Comparison of ENCODE assay signal across 8 mouse cellular contexts in the genomic region with DNA sequence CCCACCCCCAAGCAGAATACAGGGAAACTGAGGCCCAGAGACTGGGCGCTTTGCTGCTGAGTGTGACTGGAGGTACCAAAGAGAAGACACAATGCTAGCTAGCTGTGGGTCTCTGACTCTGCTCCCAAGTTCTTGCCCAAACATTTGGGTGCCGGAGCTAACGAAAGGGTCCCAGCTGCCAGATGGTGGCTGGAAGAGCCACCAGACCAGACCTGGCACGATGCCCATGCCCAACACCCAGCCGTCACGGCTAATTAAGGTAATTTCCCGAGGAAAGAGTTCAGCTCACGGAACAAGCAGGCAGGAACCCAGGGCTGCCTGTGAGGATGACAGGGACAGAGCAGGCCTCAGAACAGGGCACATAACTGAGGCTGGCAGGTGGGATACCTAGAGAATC. TPM values are rescaled to one million over a fixed set of nuclear protein-coding genes. Genes with fewer than 3 reads are reported as not detected.
DNase-seq lines count a peak whose midpoint lies in the region; ATAC-seq and TF ChIP-seq lines count a peak whose summit lies in the region.

No protein-coding gene starts in this region.

- H3K27me3 ChIP-seq in heart, embryonic 11.5 days (ENCODE audit: control insufficient read depth, insufficient read depth, low read length), result peaks cover 97% of the 10 kb centered on the region
- peaks cover 4% of the 10 kb centered on the region; the same call in 1 of the 2 replicates for H3K27me3 ChIP-seq in hindbrain, embryonic 11.5 days (ENCODE audit: control insufficient read depth, insufficient read depth, low read length)
- peaks cover 34% of the 10 kb centered on the region for H3K27me3 ChIP-seq in midbrain, embryonic 12.5 days

- no peaks in the 10 kb centered on the region for H3K36me3 ChIP-seq in heart, embryonic 11.5 days (ENCODE audit: control insufficient read depth, insufficient read depth, low read length)
- no peaks in the 10 kb centered on the region for H3K36me3 ChIP-seq in hindbrain, embryonic 11.5 days (ENCODE audit: control insufficient read depth, insufficient read depth, low read length)
- 0 out of 2 replicates have a peak, but pooled peaks cover 3% of the 10 kb centered on the region for H3K36me3 ChIP-seq in midbrain, embryonic 12.5 days

- peak overlapping the region; percentile 14; the same call in 1 of the 2 replicates for H3K4me3 ChIP-seq in heart, embryonic 11.5 days (ENCODE audit: low read depth, low read length)
- H3K4me3 ChIP-seq in hindbrain, embryonic 11.5 days (ENCODE audit: low read depth, low read length), result peak overlapping the region; percentile 35
- peak overlapping the region; percentile 48 for H3K4me3 ChIP-seq in midbrain, embryonic 12.5 days
- no peak overlapping the region for H3K4me3 ChIP-seq in layer of hippocampus, adult 2 months

- no peak overlapping the region for H3K9ac ChIP-seq in heart, embryonic 11.5 days (ENCODE audit: low read depth, low read length)
- peak overlapping the region; percentile 70 for H3K9ac ChIP-seq in hindbrain, embryonic 11.5 days (ENCODE audit: low read depth, low read length)
- H3K9ac ChIP-seq in midbrain, embryonic 12.5 days (replicated peaks), result peak overlapping the region; percentile 65

- peaks cover 27% of the 10 kb centered on the region for H3K4me1 ChIP-seq in heart, embryonic 11.5 days (ENCODE audit: control insufficient read depth, insufficient read depth, low read length)
- H3K4me1 ChIP-seq in hindbrain, embryonic 11.5 days (replicated peaks; ENCODE audit: control insufficient read depth, insufficient read depth, low read length), result peaks cover 27% of the 10 kb centered on the region
- H3K4me1 ChIP-seq in midbrain, embryonic 12.5 days, result peaks cover 51% of the 10 kb centered on the region

- WGBS in heart, embryonic 11.5 days (ENCODE audit: insufficient replicate concordance), result 28% methylated on average over 8 of the region's 8 CpGs
- 34% methylated on average over 8 of the region's 8 CpGs for WGBS in hindbrain, embryonic 11.5 days
- 33% methylated on average over 8 of the region's 8 CpGs for WGBS in midbrain, embryonic 12.5 days

- ATAC-seq in heart, embryonic 11.5 days (replicated peaks; ENCODE audit: insufficient number of reproducible peaks, low FRiP score, low TSS enrichment), result no peak
- ATAC-seq in hindbrain, embryonic 11.5 days (ENCODE audit: low FRiP score), result no peak
- ATAC-seq in midbrain, embryonic 12.5 days (ENCODE audit: low FRiP score, low read depth), result no peak
- no peak for ATAC-seq in CD4-positive, CD25-positive, alpha-beta regulatory T cell, adult 4 months

- no peak overlapping the region for H3K27ac ChIP-seq in heart, embryonic 11.5 days (ENCODE audit: low read depth, low read length)
- H3K27ac ChIP-seq in hindbrain, embryonic 11.5 days (ENCODE audit: low read depth, low read length), result no peak overlapping the region
- H3K27ac ChIP-seq in midbrain, embryonic 12.5 days (replicated peaks), result no peak overlapping the region
- no peak overlapping the region for H3K27ac ChIP-seq in layer of hippocampus, adult 2 months

- no peak for DNase-seq in heart, adult 9 months (ENCODE audit: low spot score in 2 of 2)
- peak; percentile 37 for DNase-seq in Muller cell, postnatal 12 days (ENCODE audit: inconsistent ontology term)
- no peak for DNase-seq in hindbrain, embryonic 11.5 days (ENCODE audit: low spot score)
- DNase-seq in frontal cortex, postnatal 36 days (ENCODE audit: low spot score in 2 of 2), result no peak
- DNase-seq in layer of hippocampus, adult 2 months (ENCODE audit: low spot score in 2 of 2), result no peak

- H3K4me2 ChIP-seq in heart, embryonic 11.5 days, result peak overlapping the region; percentile 49
- H3K4me2 ChIP-seq in hindbrain, embryonic 11.5 days (replicated peaks; ENCODE audit: low read depth, low read length), result peak overlapping the region; percentile 40; the same call in 1 of the 2 replicates
- peak overlapping the region; percentile 56 for H3K4me2 ChIP-seq in midbrain, embryonic 12.5 days (replicated peaks)

- H3K9me3 ChIP-seq in heart, embryonic 11.5 days (replicated peaks; ENCODE audit: control insufficient read depth, low read length), result no peaks in the 10 kb centered on the region
- no peaks in the 10 kb centered on the region for H3K9me3 ChIP-seq in hindbrain, embryonic 11.5 days (ENCODE audit: control insufficient read depth, low read length)
- H3K9me3 ChIP-seq in midbrain, embryonic 12.5 days, result no peaks in the 10 kb centered on the region

- TF ChIP-seq CTCF in layer of hippocampus, adult 2 months (conservative IDR thresholded peaks at IDR 0.05), result no peak

RNA-seq across cellular contexts. Expression of gene C77080, which starts 33.2 kb away (rescaled TPM):
- 0.76 and 1.5 TPM in 2 replicates for polyA plus RNA-seq in heart, embryonic 11.5 days (2014; fragmentation: Nextera tagmentation; extraction: Ambion mirVana)
- 3.2 and 3.6 TPM in 2 replicates for polyA plus RNA-seq in hindbrain, embryonic 11.5 days (2014; fragmentation: Nextera tagmentation; extraction: Ambion mirVana)
- 5.2 and 6.3 TPM in 2 replicates for polyA plus RNA-seq in midbrain, embryonic 12.5 days (2016; fragmentation: Nextera tagmentation; extraction: Ambion mirVana)
- polyA plus RNA-seq in CD4-positive, CD25-positive, alpha-beta regulatory T cell, adult 4 months (2017; shearing (Covaris generic)), result under 1 TPM; 0.20 to 0.27 TPM
- 1 to 10 TPM; 6.7 to 7.4 TPM for total RNA-seq in layer of hippocampus, adult 2 months (2021)

RNA-seq across cellular contexts. Expression of gene Yars, which starts 38.4 kb away (rescaled TPM):
- 54.9 and 55.4 TPM in 2 replicates for polyA plus RNA-seq in heart, embryonic 11.5 days (2014; fragmentation: Nextera tagmentation; extraction: Ambion mirVana)
- polyA plus RNA-seq in hindbrain, embryonic 11.5 days (2014; fragmentation: Nextera tagmentation; extraction: Ambion mirVana), result 102 and 109 TPM in 2 replicates
- 104 and 108 TPM in 2 replicates for polyA plus RNA-seq in midbrain, embryonic 12.5 days (2016; fragmentation: Nextera tagmentation; extraction: Ambion mirVana)
- polyA plus RNA-seq in CD4-positive, CD25-positive, alpha-beta regulatory T cell, adult 4 months (2017; shearing (Covaris generic)), result 10 to 100 TPM; 27.4 to 42.1 TPM
- total RNA-seq in layer of hippocampus, adult 2 months (2021), result 10 to 100 TPM; 93.4 to 95.1 TPM

RNA-seq across cellular contexts. Expression of gene S100pbp, which starts 38.5 kb away (rescaled TPM):
- polyA plus RNA-seq in heart, embryonic 11.5 days (2014; fragmentation: Nextera tagmentation; extraction: Ambion mirVana), result 18.6 and 18.7 TPM in 2 replicates
- polyA plus RNA-seq in hindbrain, embryonic 11.5 days (2014; fragmentation: Nextera tagmentation; extraction: Ambion mirVana), result 19.9 and 20.7 TPM in 2 replicates
- 28.4 and 31.3 TPM in 2 replicates for polyA plus RNA-seq in midbrain, embryonic 12.5 days (2016; fragmentation: Nextera tagmentation; extraction: Ambion mirVana)
- 10 to 100 TPM; 20.0 to 26.1 TPM for polyA plus RNA-seq in CD4-positive, CD25-positive, alpha-beta regulatory T cell, adult 4 months (2017; shearing (Covaris generic))
- total RNA-seq in layer of hippocampus, adult 2 months (2021), result 10 to 100 TPM; 33.6 to 36.0 TPM

RNA-seq across cellular contexts. Expression of gene Sync, which starts 59.4 kb away (rescaled TPM):
- 0.56 and 1.2 TPM in 2 replicates for polyA plus RNA-seq in heart, embryonic 11.5 days (2014; fragmentation: Nextera tagmentation; extraction: Ambion mirVana)
- 0.56 and 0.99 TPM in 2 replicates for polyA plus RNA-seq in hindbrain, embryonic 11.5 days (2014; fragmentation: Nextera tagmentation; extraction: Ambion mirVana)
- 0.62 and 0.66 TPM in 2 replicates for polyA plus RNA-seq in midbrain, embryonic 12.5 days (2016; fragmentation: Nextera tagmentation; extraction: Ambion mirVana)
- under 1 TPM in 1 of 2 experiments, not detected in 1; 0.46 TPM for polyA plus RNA-seq in CD4-positive, CD25-positive, alpha-beta regulatory T cell, adult 4 months (2017; shearing (Covaris generic))
- 1 to 10 TPM in 1 of 2 experiments, under 1 TPM in 1; 0.98 to 1.1 TPM for total RNA-seq in layer of hippocampus, adult 2 months (2021)
